Mouse (Mus musculus) heart, embryonic 10.5 days (tissue): ENCODE data around the gene Dcaf5. TPM values are rescaled to one million over a fixed set of nuclear protein-coding genes. Genes with fewer than 3 reads are reported as not detected.

Experiments
- DNase-seq: peaks from one replicate; pipeline ENCODE4 v3.0.0-alpha.2; 2017; ENCODE audit warnings: low spot score
- H3K27ac ChIP-seq: fragments of 300-500 bp; sonication (generic); 2 replicates; pipeline ENCODE4 v1.5.1; 2016; ENCODE audit warnings: mild to moderate bottlenecking
- H3K27me3 ChIP-seq: fragments of 300-500 bp; sonication (generic); 2 replicates; pipeline ENCODE4 v1.6.1; 2016; ENCODE audit warnings: mild to moderate bottlenecking; ENCODE audit not compliant: poor library complexity, insufficient read depth, severe bottlenecking
- H3K36me3 ChIP-seq: fragments of 300-500 bp; sonication (generic); 2 replicates; pipeline ENCODE4 v1.6.1; 2016; ENCODE audit warnings: mild to moderate bottlenecking, moderate library complexity
- H3K4me1 ChIP-seq: fragments of 300-500 bp; sonication (generic); 2 replicates; pipeline ENCODE4 v1.6.1; 2016; ENCODE audit warnings: mild to moderate bottlenecking
- H3K4me3 ChIP-seq: fragments of 300-500 bp; sonication (generic); 2 replicates; pipeline ENCODE4 v1.5.1; 2016; ENCODE audit warnings: mild to moderate bottlenecking, moderate library complexity
- H3K9me3 ChIP-seq: fragments of 300-500 bp; sonication (generic); 2 replicates; pipeline ENCODE4 v1.6.1; 2016; ENCODE audit warnings: mild to moderate bottlenecking, moderate library complexity
- WGBS: fragments of 180-500 bp; shearing (Covaris S2); methylation state at CpG from one replicate; pipeline ENCODE4 v1.1.7; 2016; 5-methylcytosine and 5-hydroxymethylcytosine counted together
- polyA plus RNA-seq: library from polyadenylated mRNA; unstranded; fragments of >200 nt; fragmentation: Nextera tagmentation; extraction: Ambion mirVana; gene quantifications from 2 replicates; pipeline ENCODE4 v1.2.1, GENCODE M21; 2016

Dcaf5 gene
- polyA plus RNA-seq, 1 experiment from 2014 or later: 8.5 TPM

GRCm38 (mm10) chr12:80324051-80324784, 112.2 kb downstream of the Dcaf5 start:
- H3K9me3 ChIP-seq: no peaks in the 10 kb centered on the region
- no peak overlapping the region for H3K4me3 ChIP-seq
- no peaks in the 10 kb centered on the region for H3K36me3 ChIP-seq
- no peaks in the 10 kb centered on the region for H3K27me3 ChIP-seq
- DNase-seq: peak; percentile 80
- 35% methylated on average over 9 of the region's 9 CpGs for WGBS
- H3K27ac ChIP-seq: peak overlapping the region; percentile 76
- H3K4me1 ChIP-seq: peaks cover 36% of the 10 kb centered on the region

DNA sequence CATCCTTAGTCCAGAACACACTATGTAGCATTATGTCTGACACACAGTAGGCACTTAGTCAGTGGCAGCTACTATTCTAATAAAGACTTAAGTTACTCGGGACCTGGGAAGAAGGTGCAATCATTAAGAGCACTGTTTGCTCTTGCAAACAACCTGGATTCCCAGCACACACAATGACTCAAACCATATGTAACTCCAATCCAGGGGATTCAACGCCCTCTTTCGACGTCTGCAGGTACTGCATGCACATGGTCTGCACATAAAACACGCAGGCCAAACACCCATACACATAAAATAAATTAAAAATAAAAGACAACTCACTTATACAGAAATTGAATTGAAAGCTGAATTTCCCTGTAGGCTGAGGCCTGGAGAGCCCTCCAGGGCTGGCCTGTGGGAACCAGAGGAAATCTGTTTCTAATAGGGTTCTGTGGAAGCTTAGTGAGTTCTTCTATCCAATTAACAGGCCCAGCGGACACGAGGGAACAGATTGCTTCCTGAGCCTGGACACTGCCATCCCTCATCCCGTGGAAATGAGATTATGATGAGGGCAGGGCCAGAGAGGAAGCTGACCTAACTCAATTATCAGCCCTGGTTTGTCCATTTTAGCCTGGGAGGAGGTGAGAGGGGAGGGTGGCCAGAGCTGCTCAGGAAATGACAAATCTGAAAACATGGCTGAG, 112.9 kb downstream of the Dcaf5 start:
- 56% methylated on average over 8 of the region's 8 CpGs for WGBS
- DNase-seq: no peak
- H3K27ac ChIP-seq: peak overlapping the region; percentile 76; the same call in 1 of the 2 replicates

DNA sequence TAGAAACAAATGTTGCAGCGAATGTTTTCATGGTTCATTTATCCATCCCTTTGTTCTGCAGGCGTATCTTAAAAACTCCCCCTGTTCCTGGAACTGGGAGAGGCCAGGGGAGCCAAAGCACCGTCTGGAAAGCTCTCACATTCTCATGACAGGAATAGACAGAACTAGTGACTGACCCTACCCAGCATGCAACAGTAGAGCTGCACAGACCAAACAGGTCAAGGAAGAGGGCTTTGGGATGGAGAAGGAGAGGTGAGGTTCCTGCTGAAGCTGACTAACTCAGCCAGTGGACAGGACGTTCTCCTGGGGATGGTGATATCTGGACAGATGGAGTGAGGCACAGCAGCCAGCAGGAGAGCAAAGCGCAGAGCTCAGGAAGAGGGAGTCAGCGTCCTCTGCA, 113.9 kb downstream of the Dcaf5 start:
- WGBS: 59% methylated on average over 6 of the region's 6 CpGs
- 0 out of 2 replicates have a peak overlapping the region, but pooled peaks have one; percentile 3 for H3K27ac ChIP-seq

More for the DNA sequence above, 112.9 kb downstream of the Dcaf5 start:
- H3K4me3 ChIP-seq: no peak overlapping the region
- no peaks in the 10 kb centered on the region for H3K27me3 ChIP-seq
- no peaks in the 10 kb centered on the region for H3K36me3 ChIP-seq
- peaks cover 40% of the 10 kb centered on the region for H3K4me1 ChIP-seq
- H3K9me3 ChIP-seq: no peaks in the 10 kb centered on the region

DNA sequence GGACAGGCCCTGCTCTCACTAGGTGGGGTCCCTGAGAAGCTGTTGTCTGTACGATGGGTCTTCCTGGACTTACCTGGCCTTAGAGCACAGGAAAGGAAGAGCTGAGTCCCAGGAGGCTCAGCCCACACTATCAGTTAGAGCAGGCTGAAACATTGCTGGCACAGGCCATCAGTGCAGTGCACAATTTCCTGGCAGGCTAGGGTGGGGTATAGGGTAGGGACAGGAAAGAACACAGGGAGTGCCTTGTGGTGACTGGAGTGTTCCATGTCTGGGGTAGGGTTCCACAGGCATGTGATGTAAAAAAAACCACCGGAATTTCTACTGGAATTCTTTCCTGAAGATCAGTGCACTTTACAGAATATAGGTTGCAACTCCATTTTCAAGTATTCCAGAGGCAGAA, 117.3 kb downstream of the Dcaf5 start:
- Histone ChIP-seq H3K4me1 (peaks cover 24% of the 10 kb centered on the region), H3K9me3 (no peaks in the 10 kb centered on the region), H3K27me3 (no peaks in the 10 kb centered on the region), H3K27ac (peak overlapping the region; percentile 31; the same call in 1 of the 2 replicates), H3K4me3 (no peak overlapping the region), H3K36me3 (no peaks in the 10 kb centered on the region)
- 63% methylated on average over 2 of the region's 2 CpGs for WGBS
- DNase-seq: no peak

More for the DNA sequence above, 113.9 kb downstream of the Dcaf5 start:
- DNase-seq: no peak
- Histone ChIP-seq H3K4me1 (peaks cover 40% of the 10 kb centered on the region), H3K9me3 (no peaks in the 10 kb centered on the region), H3K27me3 (no peaks in the 10 kb centered on the region), H3K36me3 (no peaks in the 10 kb centered on the region), H3K4me3 (no peak overlapping the region)

DNA sequence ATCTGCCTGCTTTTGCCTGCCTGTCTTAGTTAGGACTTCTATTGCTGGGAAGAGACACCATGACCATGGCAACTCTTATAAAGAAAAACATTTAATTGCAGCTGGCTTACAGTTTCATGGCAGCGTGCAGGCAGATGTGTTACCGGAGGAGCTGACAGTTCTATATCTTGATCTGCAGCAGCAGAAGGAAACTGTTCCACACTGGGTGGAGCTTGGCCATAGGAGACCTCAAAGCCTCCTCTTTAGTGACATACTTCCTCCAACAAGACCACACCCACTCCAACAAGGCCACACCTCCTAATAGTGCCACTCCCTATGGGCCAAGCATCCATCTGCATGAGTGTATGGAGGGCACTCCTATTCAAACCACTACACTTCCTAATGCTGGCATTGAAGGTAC, 121.1 kb downstream of the Dcaf5 start:
- WGBS: 80% methylated on average over 2 of the region's 2 CpGs

DNA sequence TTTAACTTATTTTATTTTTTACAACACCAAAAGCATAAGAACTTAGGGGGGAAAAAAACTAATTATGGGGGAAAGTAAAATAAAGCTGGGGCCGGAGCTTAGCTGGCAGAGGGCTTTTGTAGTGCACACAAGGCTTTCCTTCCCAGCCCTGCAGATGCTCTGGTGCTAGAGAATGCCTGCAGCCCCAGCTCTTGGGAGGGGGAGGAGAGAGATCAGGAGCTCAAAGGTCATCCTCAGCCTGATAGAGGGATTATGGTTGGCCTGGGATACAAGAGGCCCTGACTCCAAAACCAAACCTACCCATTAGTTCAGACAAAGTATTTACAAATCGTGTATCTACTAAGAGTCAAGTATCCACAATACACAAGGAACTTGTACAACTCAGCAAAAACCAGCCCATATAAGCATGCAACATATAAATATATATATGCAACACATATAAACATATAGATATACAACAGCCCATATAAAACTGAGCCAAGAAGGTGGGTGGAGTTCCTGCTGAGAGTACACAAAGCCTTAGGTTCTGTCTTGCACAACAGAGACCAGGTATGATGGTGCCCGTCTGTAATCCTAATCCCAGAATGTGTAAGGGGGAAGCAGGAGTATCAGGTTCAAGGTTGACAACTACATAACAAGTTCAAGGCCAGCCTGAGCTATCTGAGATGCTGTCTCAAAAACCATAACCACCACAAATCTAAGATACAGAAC, 124.3 kb downstream of the Dcaf5 start:
- peaks cover 12% of the 10 kb centered on the region for H3K4me1 ChIP-seq
- no peaks in the 10 kb centered on the region for H3K36me3 ChIP-seq
- 73% methylated on average over 3 of the region's 3 CpGs for WGBS

More for the DNA sequence above, 121.1 kb downstream of the Dcaf5 start:
- no peak overlapping the region for H3K27ac ChIP-seq
- no peaks in the 10 kb centered on the region for H3K27me3 ChIP-seq
- H3K4me1 ChIP-seq: peaks cover 17% of the 10 kb centered on the region
- no peaks in the 10 kb centered on the region for H3K36me3 ChIP-seq
- H3K4me3 ChIP-seq: no peak overlapping the region
- no peak for DNase-seq
- no peaks in the 10 kb centered on the region for H3K9me3 ChIP-seq

DNA sequence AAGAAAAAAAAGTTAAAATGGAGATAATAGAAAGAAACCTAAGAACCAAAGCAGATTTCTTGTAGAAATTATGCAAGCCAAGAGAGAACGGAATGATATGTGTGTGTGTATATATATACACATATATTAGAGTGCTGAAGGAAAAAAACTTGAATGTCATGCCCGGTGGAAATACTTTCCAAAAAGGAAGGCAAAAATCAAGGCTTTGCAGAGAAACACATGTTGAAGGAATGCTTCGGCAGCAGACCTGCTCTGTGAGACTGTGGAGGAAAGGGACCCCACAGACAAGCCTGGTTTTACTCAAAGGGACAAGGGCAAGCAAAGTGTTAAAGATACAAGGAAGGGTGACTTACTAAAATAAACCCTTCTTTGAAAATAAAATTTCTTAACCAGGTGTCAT, 128.8 kb downstream of the Dcaf5 start:
- Histone ChIP-seq H3K4me1 (no peaks in the 10 kb centered on the region), H3K27me3 (no peaks in the 10 kb centered on the region), H3K9me3 (no peaks in the 10 kb centered on the region), H3K27ac (no peak overlapping the region), H3K4me3 (no peak overlapping the region), H3K36me3 (no peaks in the 10 kb centered on the region)
- 74% methylated on average over 3 of the region's 3 CpGs for WGBS
- DNase-seq: no peak

More for the DNA sequence above, 124.3 kb downstream of the Dcaf5 start:
- H3K4me3 ChIP-seq: no peak overlapping the region
- H3K9me3 ChIP-seq: no peaks in the 10 kb centered on the region
- no peak overlapping the region for H3K27ac ChIP-seq
- H3K27me3 ChIP-seq: no peaks in the 10 kb centered on the region
- DNase-seq: no peak

GRCm38 (mm10) chr12:80304518-80304917, 131.9 kb downstream of the Dcaf5 start:
- Histone ChIP-seq H3K27ac (no peak overlapping the region), H3K4me1 (no peaks in the 10 kb centered on the region), H3K4me3 (no peak overlapping the region), H3K27me3 (no peaks in the 10 kb centered on the region), H3K36me3 (no peaks in the 10 kb centered on the region), H3K9me3 (no peaks in the 10 kb centered on the region)
- no peak for DNase-seq
- 92% methylated on average over 3 of the region's 3 CpGs for WGBS

DNA sequence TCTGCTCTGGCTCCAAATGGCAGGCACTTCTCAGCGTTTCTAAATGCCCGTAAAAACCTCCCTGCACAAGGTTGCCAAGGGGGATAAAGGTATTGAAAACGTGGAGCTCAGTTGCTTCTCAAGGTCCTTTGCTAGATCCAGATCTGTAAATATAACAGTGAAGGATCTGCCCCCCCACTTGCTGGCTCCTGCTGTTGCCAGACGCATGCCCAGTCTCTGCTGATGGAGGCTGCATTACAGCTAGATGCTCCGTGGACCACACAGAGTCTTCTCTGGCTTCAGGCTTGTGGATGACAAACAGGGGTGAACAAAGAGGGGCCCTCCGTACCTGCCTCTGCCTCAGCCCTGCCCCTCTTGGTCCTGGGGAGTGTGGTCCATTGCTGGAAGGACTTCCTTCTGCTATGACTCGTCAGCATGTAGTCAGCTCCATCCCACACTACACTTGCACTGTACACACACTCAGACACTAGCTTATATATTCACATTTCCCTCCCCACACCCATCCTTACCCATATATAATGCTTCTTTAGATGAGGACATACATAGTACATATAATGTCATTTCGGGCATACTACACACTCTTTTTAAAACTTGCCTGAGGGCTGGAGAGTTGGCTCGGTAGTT, 135.5 kb downstream of the Dcaf5 start:
- Histone ChIP-seq H3K4me1 (0 out of 2 replicates have a peak, but pooled peaks cover 4% of the 10 kb centered on the region), H3K27ac (no peak overlapping the region), H3K36me3 (no peaks in the 10 kb centered on the region), H3K4me3 (no peak overlapping the region), H3K27me3 (no peaks in the 10 kb centered on the region), H3K9me3 (no peaks in the 10 kb centered on the region)
- no peak for DNase-seq
- 74% methylated on average over 9 of the region's 9 CpGs for WGBS

DNA sequence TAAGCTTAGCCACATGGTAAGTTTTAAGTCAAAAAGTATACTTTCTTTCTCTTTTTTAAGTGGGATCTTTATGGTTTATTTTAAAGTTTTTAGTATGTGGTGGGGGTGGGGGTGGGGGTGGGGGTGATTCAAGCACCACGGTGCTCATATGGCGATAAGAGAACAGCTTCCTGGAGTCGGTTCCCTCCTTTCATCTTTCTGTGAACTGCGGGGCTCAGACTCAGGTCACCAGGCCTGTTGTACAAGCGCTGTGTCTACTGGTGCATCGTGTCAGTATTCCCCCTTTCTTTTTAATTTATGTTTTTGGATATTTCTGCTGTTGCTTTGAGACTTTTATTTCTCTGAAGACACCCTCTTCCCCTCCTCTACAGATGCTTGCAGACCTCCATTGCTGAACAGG, 137.7 kb downstream of the Dcaf5 start:
- WGBS: 49% methylated on average over 6 of the region's 6 CpGs

DNA sequence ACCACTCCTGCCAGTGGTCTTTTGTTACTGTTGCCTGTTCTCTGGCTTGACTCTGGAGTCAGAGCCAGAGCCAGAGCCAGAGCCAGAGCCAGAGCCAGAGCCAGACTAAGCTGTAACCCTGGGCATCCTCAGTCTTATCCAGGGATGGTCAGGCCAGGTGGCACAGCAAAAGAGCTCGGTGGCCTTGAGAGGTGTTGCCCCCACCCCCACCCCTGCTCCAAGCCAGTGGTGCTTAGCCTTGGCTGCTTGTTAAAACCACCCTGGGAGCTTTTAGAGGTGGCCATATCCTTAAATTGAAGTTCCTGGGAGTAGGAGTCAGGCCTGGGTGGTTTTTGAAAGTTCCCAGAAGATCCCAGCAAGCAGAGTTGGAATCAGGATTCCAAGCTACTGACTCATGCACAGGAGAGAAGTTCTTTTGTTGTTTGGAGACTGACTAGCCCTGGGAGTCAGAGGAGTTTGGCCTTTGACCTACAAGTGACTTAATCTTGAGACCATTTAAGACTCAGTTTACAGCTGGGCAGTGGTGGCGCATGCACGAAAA, 144.4 kb downstream of the Dcaf5 start:
- Histone ChIP-seq H3K27ac (peak overlapping the region; percentile 73), H3K4me1 (peaks cover 48% of the 10 kb centered on the region), H3K36me3 (no peaks in the 10 kb centered on the region), H3K4me3 (no peak overlapping the region), H3K27me3 (no peaks in the 10 kb centered on the region), H3K9me3 (no peaks in the 10 kb centered on the region)
- 58% methylated on average over 3 of the region's 3 CpGs for WGBS
- no peak for DNase-seq

More for the DNA sequence above, 137.7 kb downstream of the Dcaf5 start:
- Histone ChIP-seq H3K36me3 (no peaks in the 10 kb centered on the region), H3K9me3 (no peaks in the 10 kb centered on the region), H3K27me3 (no peaks in the 10 kb centered on the region), H3K4me3 (no peak overlapping the region), H3K4me1 (0 out of 2 replicates have a peak, but pooled peaks cover 4% of the 10 kb centered on the region), H3K27ac (no peak overlapping the region)
- DNase-seq: no peak

GRCm38 (mm10) chr12:80290964-80291363, 145.4 kb downstream of the Dcaf5 start:
- H3K4me1 ChIP-seq: peaks cover 48% of the 10 kb centered on the region
- H3K27me3 ChIP-seq: no peaks in the 10 kb centered on the region
- H3K9me3 ChIP-seq: no peaks in the 10 kb centered on the region
- no peak overlapping the region for H3K4me3 ChIP-seq
- WGBS: 76% methylated on average over 8 of the region's 8 CpGs
- no peaks in the 10 kb centered on the region for H3K36me3 ChIP-seq
- DNase-seq: no peak
- H3K27ac ChIP-seq: 0 out of 2 replicates have a peak overlapping the region, but pooled peaks have one; percentile 73
